Mouse (Mus musculus): ENCODE results near the gene Cebpa.

The Cebpa gene

GRCm38 (mm10) chr7:35146269-35146668 is 27.2 kb downstream of the Cebpa start:
- DNase-seq (ENCODE audit: low spot score) = no peak

GRCm38 (mm10) chr7:35149616-35150433 is 30.7 kb downstream of the Cebpa start:
- no peak for DNase-seq (ENCODE audit: low spot score)

- no peak for DNase-seq (ENCODE audit: low spot score)
Observed at GRCm38 (mm10) chr7:35150860-35151259, 31.8 kb downstream of the Cebpa start.

- no peak for DNase-seq (ENCODE audit: low spot score)
Observed at GRCm38 (mm10) chr7:35154449-35154848, 35.4 kb downstream of the Cebpa start.

DNA sequence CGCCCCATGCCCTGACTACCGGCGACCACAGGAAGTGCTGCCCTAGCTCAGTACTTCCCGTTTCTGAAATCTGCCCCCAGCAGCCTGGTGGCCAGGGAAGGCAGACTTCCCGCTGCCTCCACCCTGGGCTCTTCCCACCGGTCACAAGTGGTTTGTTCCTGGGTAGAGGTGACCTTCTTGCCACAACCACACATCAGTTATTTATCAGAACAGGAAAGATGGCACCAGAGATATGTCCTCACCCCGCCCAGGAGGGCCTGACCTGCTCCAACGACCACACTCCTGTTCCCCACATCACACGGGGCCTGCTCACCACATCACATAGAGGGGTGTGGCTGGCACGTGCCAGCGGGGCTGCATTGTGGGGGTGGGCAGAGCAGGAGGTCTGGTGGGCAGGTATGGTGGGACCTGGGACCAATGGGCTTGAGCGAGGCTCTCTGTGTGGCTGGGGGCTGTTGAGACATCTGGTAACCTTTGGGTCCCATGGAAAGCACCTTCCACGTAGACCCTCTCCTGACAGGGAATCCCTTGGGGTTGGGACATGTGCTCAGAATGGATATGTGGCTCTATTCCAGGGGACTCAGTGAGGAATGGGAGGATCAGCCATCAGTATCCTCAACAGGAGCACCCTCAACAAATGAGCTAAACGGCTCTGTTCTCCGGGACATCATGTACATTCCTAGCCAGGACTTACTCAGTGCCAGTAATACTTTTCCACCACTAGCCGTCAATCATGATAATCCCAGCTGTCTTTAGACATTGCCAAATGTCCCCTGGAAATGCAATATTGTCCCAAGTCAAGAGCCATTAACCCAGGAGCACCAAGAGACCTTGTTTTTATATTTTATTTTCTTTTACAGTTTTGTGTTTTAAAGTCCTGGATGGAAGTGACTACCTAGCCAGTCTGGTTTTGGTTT is 37.7 kb downstream of the Cebpa start:
- DNase-seq (ENCODE audit: low spot score) = no peak

DNA sequence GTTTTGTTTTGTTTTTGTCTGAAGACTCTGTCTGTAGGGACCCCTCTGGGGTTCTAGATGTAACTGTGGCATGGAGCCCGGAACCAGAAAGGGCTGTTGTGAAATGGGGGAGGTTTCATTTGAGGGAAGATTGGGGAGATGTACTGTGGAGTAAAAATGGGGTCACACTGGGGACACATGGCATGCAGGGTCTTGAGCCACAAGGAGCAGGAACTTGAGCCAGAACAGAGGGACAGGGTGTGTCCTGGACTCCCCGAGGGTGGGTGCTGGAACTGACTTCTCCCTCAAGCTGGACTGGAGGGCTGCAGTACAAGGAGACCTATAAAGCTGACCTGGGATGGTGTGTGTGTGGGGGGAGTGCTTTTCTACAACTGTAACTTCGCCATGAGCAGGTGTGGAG is 38.4 kb downstream of the Cebpa start:
- no peak for DNase-seq (ENCODE audit: low spot score)

DNA sequence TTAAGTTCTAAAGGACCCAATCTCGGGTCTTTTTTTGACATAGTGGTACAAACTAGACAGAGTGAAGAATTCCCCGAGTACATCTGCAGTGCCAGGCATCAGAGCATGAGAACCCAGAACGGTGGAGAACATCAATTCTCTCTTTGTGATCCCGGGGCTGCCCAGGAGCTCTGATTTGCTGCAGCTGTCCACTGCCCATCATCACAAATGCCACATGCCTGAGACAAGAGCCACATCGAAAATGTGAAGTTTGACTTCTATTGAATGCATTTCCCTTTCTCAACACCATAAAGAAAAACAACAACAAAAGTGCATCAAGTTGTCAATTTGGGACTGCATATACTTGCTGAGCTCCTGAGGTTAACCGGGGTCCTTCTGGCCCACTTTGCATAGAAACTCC is 43.4 kb downstream of the Cebpa start:
- no peak for DNase-seq (ENCODE audit: low spot score)

DNA sequence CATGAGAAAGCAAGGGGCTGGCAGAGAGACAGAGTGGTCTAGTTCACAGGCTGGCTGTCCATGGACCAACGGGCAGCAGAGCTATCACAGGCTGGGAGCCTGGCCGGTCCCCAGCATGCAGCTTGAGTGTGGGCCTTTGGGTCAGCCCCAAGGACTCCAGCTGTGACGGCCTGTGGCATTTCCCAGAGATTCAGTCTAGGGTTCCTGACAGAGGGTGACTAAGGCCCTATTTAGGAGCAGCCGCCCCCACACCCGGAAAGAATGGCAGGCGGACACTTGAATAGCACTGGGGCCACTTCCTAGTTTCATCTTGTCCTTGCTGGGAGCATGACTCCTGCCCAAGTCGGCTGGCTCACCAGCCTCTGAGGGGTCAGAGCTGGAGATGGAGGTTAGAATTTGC is 44.5 kb downstream of the Cebpa start:
- no peak for DNase-seq (ENCODE audit: low spot score)

GRCm38 (mm10) chr7:35164131-35164530 is 45.0 kb downstream of the Cebpa start:
- no peak for DNase-seq (ENCODE audit: low spot score)

- no peak for DNase-seq (ENCODE audit: low spot score)
Observed at GRCm38 (mm10) chr7:35166988-35167387, 47.9 kb downstream of the Cebpa start.

- no peak for DNase-seq (ENCODE audit: low spot score)
Observed at GRCm38 (mm10) chr7:35167925-35168324, 48.8 kb downstream of the Cebpa start.

GRCm38 (mm10) chr7:35169341-35169740 is 50.2 kb downstream of the Cebpa start:
- DNase-seq (ENCODE audit: low spot score) = peak; percentile 78
